Mouse (Mus musculus) C2C12 (cell line): ENCODE data around the gene Lrrc51.

Source experiments
- CTCF ChIP-seq: IDR thresholded peaks from one replicate; pipeline ENCODE4 v1.5.1; 2011; ENCODE audit not compliant: control insufficient read depth, insufficient read depth, insufficient read length
- MYOG ChIP-seq: IDR thresholded peaks from one replicate; pipeline ENCODE4 v1.6.1; 2011; ENCODE audit not compliant: control insufficient read depth, insufficient read length; ENCODE audit errors: extremely low read depth

DNA sequence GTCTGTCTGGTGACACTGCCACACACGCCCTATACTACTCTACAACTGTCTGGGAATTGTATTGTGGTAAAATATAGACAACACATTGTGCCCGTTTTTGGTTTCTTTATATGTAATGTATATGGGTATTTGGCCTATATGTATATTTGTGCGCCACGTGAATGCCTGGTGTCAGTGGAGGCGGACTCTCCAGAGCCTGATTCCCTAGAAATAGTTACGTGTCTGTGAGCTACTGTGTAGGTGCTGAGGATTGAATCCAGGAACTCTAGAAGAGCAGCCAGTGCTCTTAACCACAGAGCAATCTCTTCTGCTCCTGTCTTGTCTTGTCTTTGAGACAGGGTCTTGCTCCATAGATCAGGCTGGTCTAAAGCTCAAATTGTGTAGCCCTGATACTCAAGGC, 47.4 kb downstream of the Lrrc51 start:
- TF ChIP-seq CTCF (no peak), MYOG (no peak)
